ENCODE assay signal across 8 mouse cellular contexts in the genomic region with DNA sequence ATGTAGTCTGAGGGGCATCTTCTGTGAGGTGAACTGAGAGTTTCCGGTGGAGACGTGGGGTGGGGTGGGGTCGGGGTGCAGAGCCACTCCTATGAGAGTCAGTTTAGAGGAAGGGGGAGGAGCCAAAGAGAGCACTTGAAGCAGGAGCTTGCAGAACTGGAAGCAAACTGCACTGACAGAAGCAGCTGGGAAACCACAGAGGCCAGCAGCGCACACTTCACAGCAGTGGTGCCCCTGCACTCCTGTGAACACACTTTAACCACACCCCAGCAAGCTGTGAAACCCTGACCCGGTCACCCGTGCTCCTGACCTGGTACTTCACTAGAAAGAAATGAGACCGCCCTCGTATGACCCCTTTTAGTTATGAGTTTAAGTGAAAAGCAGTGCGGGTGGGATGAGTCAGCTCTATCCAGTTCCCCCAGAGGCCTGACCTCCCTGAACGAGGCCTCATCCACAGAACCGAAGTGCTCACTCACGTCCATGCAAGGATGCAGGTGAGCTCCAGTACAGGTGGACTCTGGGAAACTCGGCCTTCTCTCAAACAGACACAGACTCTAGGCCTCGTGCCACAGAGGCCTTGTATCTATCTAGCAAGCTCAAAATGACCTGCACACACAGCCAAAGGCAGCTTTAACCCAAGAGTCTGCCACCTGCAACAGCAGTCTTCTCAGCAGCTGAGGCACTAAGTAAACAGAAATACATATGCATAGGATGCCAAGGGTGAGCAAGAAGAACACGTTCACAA. TPM values are rescaled to one million over a fixed set of nuclear protein-coding genes. Genes with fewer than 3 reads are reported as not detected.
DNase-seq lines count a peak whose midpoint lies in the region; TF ChIP-seq lines count a peak whose summit lies in the region.

No protein-coding gene starts in this region.

- 31% methylated on average over 15 of the region's 15 CpGs for WGBS in cerebellum, adult 2 months
- 19% methylated on average over 15 of the region's 15 CpGs for WGBS in liver, adult 2 months

- H3K36me3 ChIP-seq in liver, adult 2 months (ENCODE audit: control insufficient read depth, insufficient read depth, low read length): peaks cover 20% of the 10 kb centered on the region

- peak in 1 of 2 experiments; percentile 36 for DNase-seq in cerebellum, adult 2 months
- no peak for DNase-seq in cerebellum, postnatal 14 days
- DNase-seq in NIH3T3 (ENCODE audit: low read depth): peak; percentile 38
- DNase-seq in liver, adult 2 months (ENCODE audit: extremely low read depth, low read depth, low spot score): peak; percentile 66
- DNase-seq in skeletal muscle tissue, adult 2 months (ENCODE audit: low read depth, low spot score): peak; percentile 27
- DNase-seq in retina, postnatal 1 day: no peak
- DNase-seq in right cerebral cortex, postnatal 25 days: no peak
- no peak for DNase-seq in frontal cortex, postnatal 25 days (ENCODE audit: low spot score in 2 of 2)

- no peak for TF ChIP-seq CTCF in cerebellum, adult 2 months (IDR thresholded peaks at IDR 0.05; ENCODE audit: borderline replicate concordance, insufficient read depth, low read depth, low read length)
- no peak for TF ChIP-seq CTCF in liver, adult 2 months (IDR thresholded peaks at IDR 0.05; ENCODE audit: low read depth, low read length)

- H3K4me1 ChIP-seq in cerebellum, adult 2 months (ENCODE audit: control insufficient read depth, insufficient read depth, low read length): peaks cover 40% of the 10 kb centered on the region
- H3K4me1 ChIP-seq in liver, adult 2 months (ENCODE audit: control insufficient read depth, insufficient read depth, low read length): peaks cover 55% of the 10 kb centered on the region

- H3K27ac ChIP-seq in cerebellum, adult 2 months (ENCODE audit: insufficient read depth, low read length): no peak overlapping the region
- peak overlapping the region; percentile 86 for H3K27ac ChIP-seq in liver, adult 2 months (replicated peaks; ENCODE audit: insufficient read depth, low read depth, low read length)

- no peaks in the 10 kb centered on the region for H3K27me3 ChIP-seq in cerebellum, adult 2 months (ENCODE audit: control insufficient read depth, insufficient read depth, low read length)
- no peaks in the 10 kb centered on the region for H3K27me3 ChIP-seq in liver, adult 2 months (ENCODE audit: control insufficient read depth, insufficient read depth, low read length)

- no peak for TF ChIP-seq POLR2A in cerebellum, adult 2 months (IDR thresholded peaks at IDR 0.05; ENCODE audit: borderline replicate concordance, insufficient read depth, low read length)
- TF ChIP-seq POLR2A in liver, adult 2 months (IDR thresholded peaks at IDR 0.05; ENCODE audit: extremely low read depth, insufficient read depth, low read length): no peak

- H3K4me3 ChIP-seq in cerebellum, adult 2 months (replicated peaks; ENCODE audit: insufficient read depth, low read depth, low read length): peak overlapping the region; percentile 15
- no peak overlapping the region for H3K4me3 ChIP-seq in liver, adult 2 months (ENCODE audit: insufficient read depth, low read depth, low read length)

- peak overlapping the region; percentile 19 for H3K9ac ChIP-seq in liver, adult 2 months (ENCODE audit: low read depth, low read length)

- peaks cover 34% of the 10 kb centered on the region; the same call in 1 of the 2 replicates for H3K79me2 ChIP-seq in liver, adult 2 months (ENCODE audit: control insufficient read depth, insufficient read depth, low read length)

RNA-seq across cellular contexts. Expression of gene Foxo3, which starts 7.1 kb away (rescaled TPM):
- 50.5 and 59.9 TPM in 2 replicates for polyA plus RNA-seq in cerebellum, adult 2 months (2012; rRNA removed)
- 34.2 and 35.4 TPM in 2 replicates for total RNA-seq in liver, adult 2 months (2014; rRNA removed)
- 17.0 and 17.7 TPM in 2 replicates for polyA plus RNA-seq in liver, adult 2 months (2012; rRNA removed)

Comparison
In these comparisons a context has a peak if more than half of its experiments do, and no peak if none do; other contexts are left out.
1. DNase-seq: peak in NIH3T3 (single experiment), liver, adult 2 months (single experiment) and skeletal muscle tissue, adult 2 months (single experiment); none in cerebellum, postnatal 14 days (0 of 2), retina, postnatal 1 day (single experiment), right cerebral cortex, postnatal 25 days (single experiment) and frontal cortex, postnatal 25 days (0 of 2).